Mouse (Mus musculus): ENCODE data around the gene Ascl5. TPM values are rescaled to one million over a fixed set of nuclear protein-coding genes. Genes with fewer than 3 reads are reported as not detected.

The Ascl5 gene
- polyA plus RNA-seq, 1 experiment: not detected

GRCm38 (mm10) chr1:136047894-136048293 lies 2.7 kb upstream of the Ascl5 start:
- DNase-seq (ENCODE audit: low read depth in 1 of 2, low spot score in 2 of 2): no peak
- Histone ChIP-seq H3K27ac (ENCODE audit: insufficient read depth, low read length) (no peak overlapping the region), H3K27me3 (ENCODE audit: control insufficient read depth, insufficient read depth, low read length) (peaks cover 4% of the 10 kb centered on the region), H3K4me3 (ENCODE audit: extremely low read depth, insufficient read depth, insufficient read length) (no peak overlapping the region), H3K4me1 (ENCODE audit: control insufficient read depth, insufficient read depth, insufficient read length) (no peaks in the 10 kb centered on the region; the same call in 1 of the 2 replicates), H3K36me3 (ENCODE audit: control insufficient read depth, insufficient read depth, low read length) (no peaks in the 10 kb centered on the region)
- 66% methylated on average over 9 of the region's 9 CpGs for WGBS
- no peak for TF ChIP-seq CTCF (IDR thresholded peaks at IDR 0.05; ENCODE audit: extremely low read depth, insufficient read depth, insufficient read length, insufficient replicate concordance)
- no peak for TF ChIP-seq POLR2A (IDR thresholded peaks at IDR 0.05; ENCODE audit: low read depth, low read length)

DNA sequence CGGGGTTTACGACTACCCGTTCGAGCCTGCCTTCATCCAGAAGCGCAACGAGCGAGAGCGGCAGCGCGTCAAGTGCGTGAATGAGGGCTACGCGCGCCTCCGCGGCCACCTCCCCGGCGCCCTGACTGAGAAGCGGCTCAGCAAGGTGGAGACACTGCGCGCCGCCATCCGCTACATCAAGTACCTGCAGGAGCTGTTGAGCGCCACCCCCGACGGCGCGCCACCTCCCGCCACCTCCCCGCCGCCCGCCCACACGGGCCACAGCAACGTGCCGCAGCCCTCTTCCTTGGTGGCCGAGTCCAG lies 360 bp downstream of the Ascl5 start:
- H3K36me3 ChIP-seq (ENCODE audit: control insufficient read depth, insufficient read depth, low read length): no peaks in the 10 kb centered on the region
- H3K27ac ChIP-seq (ENCODE audit: insufficient read depth, low read length): no peak overlapping the region
- peaks cover 4% of the 10 kb centered on the region for H3K27me3 ChIP-seq (ENCODE audit: control insufficient read depth, insufficient read depth, low read length)
- H3K4me3 ChIP-seq (ENCODE audit: extremely low read depth, insufficient read depth, insufficient read length): peak overlapping the region; percentile 4; the same call in 1 of the 2 replicates
- no peak for DNase-seq (ENCODE audit: low read depth in 1 of 2, low spot score in 2 of 2)
- no peaks in the 10 kb centered on the region; the same call in 1 of the 2 replicates for H3K4me1 ChIP-seq (ENCODE audit: control insufficient read depth, insufficient read depth, insufficient read length)
- TF ChIP-seq CTCF (IDR thresholded peaks at IDR 0.05; ENCODE audit: extremely low read depth, insufficient read depth, insufficient read length, insufficient replicate concordance) (no peak), POLR2A (IDR thresholded peaks at IDR 0.05; ENCODE audit: low read depth, low read length) (no peak)
- WGBS: 3% methylated on average over 32 of the region's 36 CpGs

DNA sequence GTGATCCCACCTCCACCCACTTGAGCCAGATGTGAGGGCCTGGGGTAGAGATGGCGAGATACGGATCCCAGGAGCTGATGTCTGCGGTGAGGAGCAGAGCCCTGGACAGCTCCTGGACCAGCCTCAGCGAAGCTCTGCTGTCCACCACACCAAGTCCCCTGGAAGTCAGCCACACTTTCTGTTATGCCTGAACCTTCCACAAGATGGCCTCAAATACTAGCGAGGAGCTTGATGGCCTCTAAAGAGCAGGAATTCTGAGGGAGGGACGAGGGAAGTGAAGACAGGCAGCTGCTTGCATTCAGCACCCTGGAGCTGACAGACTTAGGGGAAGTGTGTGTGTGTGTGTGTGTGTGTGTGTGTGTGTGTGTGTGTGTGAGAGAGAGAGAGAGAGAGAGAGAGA lies 861 bp downstream of the Ascl5 start:
- TF ChIP-seq CTCF (IDR thresholded peaks at IDR 0.05; ENCODE audit: extremely low read depth, insufficient read depth, insufficient read length, insufficient replicate concordance) (no peak), POLR2A (IDR thresholded peaks at IDR 0.05; ENCODE audit: low read depth, low read length) (no peak)
- Histone ChIP-seq H3K4me1 (ENCODE audit: control insufficient read depth, insufficient read depth, insufficient read length) (no peaks in the 10 kb centered on the region; the same call in 1 of the 2 replicates), H3K27me3 (ENCODE audit: control insufficient read depth, insufficient read depth, low read length) (peaks cover 4% of the 10 kb centered on the region), H3K27ac (ENCODE audit: insufficient read depth, low read length) (no peak overlapping the region), H3K4me3 (ENCODE audit: extremely low read depth, insufficient read depth, insufficient read length) (no peak overlapping the region), H3K36me3 (ENCODE audit: control insufficient read depth, insufficient read depth, low read length) (no peaks in the 10 kb centered on the region)
- peak in 1 of 2 experiments; percentile 13 for DNase-seq (ENCODE audit: low read depth in 1 of 2, low spot score in 2 of 2)
- WGBS: 1% methylated on average over 6 of the region's 6 CpGs

DNA sequence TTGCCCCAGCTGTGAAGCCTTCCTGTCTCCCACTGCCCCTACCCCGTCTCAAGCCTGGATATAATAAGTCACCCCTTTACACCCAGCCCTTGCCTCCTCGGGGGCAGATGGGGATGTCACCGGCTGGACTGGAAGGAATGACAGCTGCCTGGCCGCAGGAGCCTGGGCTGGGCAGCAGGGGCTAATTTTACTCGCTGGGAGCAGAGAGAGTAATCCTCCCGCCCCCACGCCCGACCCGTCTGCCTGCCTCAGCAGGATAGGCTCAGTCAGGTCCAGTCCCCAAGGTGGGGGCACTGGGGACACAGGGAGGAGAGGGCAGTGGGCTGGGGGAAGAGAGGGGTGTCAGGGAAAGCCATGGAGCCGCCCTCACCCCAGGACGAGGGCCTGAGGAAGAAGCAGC lies 1.9 kb downstream of the Ascl5 start, which contains the start of gene Cacna1s:
Gene Cacna1s (plus strand): TSS at position 204 of the 400 bp plus-strand sequence.
- DNase-seq (ENCODE audit: low read depth in 1 of 2, low spot score in 2 of 2): no peak
- no peak for TF ChIP-seq CTCF (IDR thresholded peaks at IDR 0.05; ENCODE audit: extremely low read depth, insufficient read depth, insufficient read length, insufficient replicate concordance)
- no peak for TF ChIP-seq POLR2A (IDR thresholded peaks at IDR 0.05; ENCODE audit: low read depth, low read length)
- Histone ChIP-seq H3K27ac (ENCODE audit: insufficient read depth, low read length) (no peak within 1 kb of the TSS), H3K4me1 (ENCODE audit: control insufficient read depth, insufficient read depth, insufficient read length) (no peaks in the 10 kb centered on the region; the same call in 1 of the 2 replicates), H3K4me3 (ENCODE audit: extremely low read depth, insufficient read depth, insufficient read length) (no peak within 1 kb of the TSS), H3K36me3 (ENCODE audit: control insufficient read depth, insufficient read depth, low read length) (no peaks in the 10 kb centered on the region), H3K27me3 (ENCODE audit: control insufficient read depth, insufficient read depth, low read length) (peaks cover 4% of the 10 kb centered on the region)
- 69% methylated on average over 11 of the region's 11 CpGs for WGBS

GRCm38 (mm10) chr1:136055771-136056170 lies 5.2 kb downstream of the Ascl5 start:
- DNase-seq (ENCODE audit: low read depth in 1 of 2, low spot score in 2 of 2): no peak
- Histone ChIP-seq H3K36me3 (ENCODE audit: control insufficient read depth, insufficient read depth, low read length) (no peaks in the 10 kb centered on the region), H3K27me3 (ENCODE audit: control insufficient read depth, insufficient read depth, low read length) (peaks cover 4% of the 10 kb centered on the region), H3K4me1 (ENCODE audit: control insufficient read depth, insufficient read depth, insufficient read length) (no peaks in the 10 kb centered on the region; the same call in 1 of the 2 replicates), H3K4me3 (ENCODE audit: extremely low read depth, insufficient read depth, insufficient read length) (no peak overlapping the region), H3K27ac (ENCODE audit: insufficient read depth, low read length) (no peak overlapping the region)
- 74% methylated on average over 3 of the region's 3 CpGs for WGBS
- TF ChIP-seq CTCF (IDR thresholded peaks at IDR 0.05; ENCODE audit: extremely low read depth, insufficient read depth, insufficient read length, insufficient replicate concordance) (no peak), POLR2A (IDR thresholded peaks at IDR 0.05; ENCODE audit: low read depth, low read length) (no peak)

DNA sequence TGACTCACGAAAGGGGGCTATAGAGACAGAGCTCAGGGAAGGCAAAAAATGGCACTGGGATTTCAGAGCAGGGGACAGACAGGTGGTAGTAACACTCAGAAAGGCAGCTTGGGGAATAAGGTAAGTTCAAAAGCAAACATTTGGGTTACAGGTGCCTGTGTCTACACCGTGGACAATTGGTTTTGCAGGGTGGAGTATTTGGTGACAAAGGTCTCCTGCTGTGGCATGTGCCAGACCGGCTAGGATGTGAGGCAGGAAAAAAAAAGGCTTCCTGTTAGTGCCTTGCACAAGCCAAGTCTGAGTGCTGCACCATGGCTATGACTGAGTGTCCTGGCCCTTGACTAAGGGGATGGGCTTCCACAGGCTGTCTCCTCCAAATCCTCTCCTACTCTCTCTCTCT lies 8.0 kb downstream of the Ascl5 start:
- WGBS: 49% methylated on average over 3 of the region's 3 CpGs
- H3K27me3 ChIP-seq (ENCODE audit: control insufficient read depth, insufficient read depth, low read length): no peaks in the 10 kb centered on the region
- TF ChIP-seq POLR2A (IDR thresholded peaks at IDR 0.05; ENCODE audit: low read depth, low read length) (no peak), CTCF (IDR thresholded peaks at IDR 0.05; ENCODE audit: extremely low read depth, insufficient read depth, insufficient read length, insufficient replicate concordance) (no peak)

GRCm38 (mm10) chr1:136061041-136061789 lies 10.6 kb downstream of the Ascl5 start:
- TF ChIP-seq POLR2A (IDR thresholded peaks at IDR 0.05; ENCODE audit: low read depth, low read length): no peak
- TF ChIP-seq CTCF (IDR thresholded peaks at IDR 0.05; ENCODE audit: extremely low read depth, insufficient read depth, insufficient read length, insufficient replicate concordance): no peak
- Histone ChIP-seq H3K36me3 (ENCODE audit: control insufficient read depth, insufficient read depth, low read length) (no peaks in the 10 kb centered on the region), H3K4me1 (ENCODE audit: control insufficient read depth, insufficient read depth, insufficient read length) (no peaks in the 10 kb centered on the region), H3K4me3 (ENCODE audit: extremely low read depth, insufficient read depth, insufficient read length) (no peak overlapping the region), H3K27me3 (ENCODE audit: control insufficient read depth, insufficient read depth, low read length) (no peaks in the 10 kb centered on the region), H3K27ac (ENCODE audit: insufficient read depth, low read length) (no peak overlapping the region)
- peak in 1 of 2 experiments; percentile 59 for DNase-seq (ENCODE audit: low read depth in 1 of 2, low spot score in 2 of 2)
- whole genome bisulfite sequencing: 76% methylated on average over 9 of the region's 9 CpGs

More for the DNA sequence above, 8.0 kb downstream of the Ascl5 start:
- H3K36me3 ChIP-seq (ENCODE audit: control insufficient read depth, insufficient read depth, low read length): no peaks in the 10 kb centered on the region
- H3K4me1 ChIP-seq (ENCODE audit: control insufficient read depth, insufficient read depth, insufficient read length): no peaks in the 10 kb centered on the region
- no peak overlapping the region for H3K4me3 ChIP-seq (ENCODE audit: extremely low read depth, insufficient read depth, insufficient read length)
- no peak for DNase-seq (ENCODE audit: low read depth in 1 of 2, low spot score in 2 of 2)
- no peak overlapping the region for H3K27ac ChIP-seq (ENCODE audit: insufficient read depth, low read length)
